Mouse (Mus musculus) limb, embryonic 14.5 days (tissue): ENCODE results near the gene Heatr4. TPM values are rescaled to one million over a fixed set of nuclear protein-coding genes. Genes with fewer than 3 reads are reported as not detected.
"Not testable (repeated sequence)": the region's sequence is repeated elsewhere in the genome, so short reads cannot be mapped to it uniquely, and the experiment has no call there.

Source experiments
- ATAC-seq: fragments of 200-750 bp; cut with Nextera tagmentation; 2 replicates; pipeline ENCODE4 v1.8.0; 2017; ENCODE audit warnings: low read depth, moderate number of reproducible peaks, moderate TSS enrichment; ENCODE audit not compliant: low FRiP score
- DNase-seq: peaks from one replicate; pipeline ENCODE4 v3.0.0-alpha.2; 2015; ENCODE audit warnings: low spot score
- H3K27ac ChIP-seq: fragments of 300-500 bp; sonication (generic); replicated peaks from 2 replicates; pipeline ENCODE4 v1.5.1; 2014; ENCODE audit warnings: low read depth, mild to moderate bottlenecking, low read length, moderate library complexity, mixed read lengths
- H3K27me3 ChIP-seq: fragments of 300-500 bp; sonication (generic); 2 replicates; pipeline ENCODE4 v1.6.1; 2014; ENCODE audit warnings: low read length, mixed read lengths; ENCODE audit not compliant: control insufficient read depth, insufficient read depth
- H3K36me3 ChIP-seq: fragments of 300-500 bp; sonication (generic); 2 replicates; pipeline ENCODE4 v1.6.1; 2014; ENCODE audit warnings: mild to moderate bottlenecking, low read length, moderate library complexity, mixed read lengths; ENCODE audit not compliant: control insufficient read depth, insufficient read depth
- H3K4me1 ChIP-seq: fragments of 300-500 bp; sonication (generic); 2 replicates; pipeline ENCODE4 v1.6.1; 2014; ENCODE audit warnings: antibody characterized with exemption, low read length, mixed read lengths; ENCODE audit not compliant: control insufficient read depth, insufficient read depth
- H3K4me2 ChIP-seq: fragments of 300-500 bp; sonication (generic); replicated peaks from 2 replicates; pipeline ENCODE4 v1.6.1; 2014; ENCODE audit warnings: low read depth, mild to moderate bottlenecking, low read length, moderate library complexity; ENCODE audit not compliant: severe bottlenecking
- H3K4me3 ChIP-seq: fragments of 300-500 bp; sonication (generic); replicated peaks from 2 replicates; pipeline ENCODE4 v1.5.1; 2014; ENCODE audit warnings: low read length
- H3K9ac ChIP-seq: fragments of 300-500 bp; sonication (generic); 2 replicates; pipeline ENCODE4 v1.6.1; 2014; ENCODE audit warnings: mild to moderate bottlenecking, low read depth, low read length, moderate library complexity; ENCODE audit not compliant: severe bottlenecking
- H3K9me3 ChIP-seq: fragments of 300-500 bp; sonication (generic); 2 replicates; pipeline ENCODE4 v1.6.1; 2016; ENCODE audit warnings: low read length; ENCODE audit not compliant: control insufficient read depth
- POLR2A ChIP-seq: fragments of 200-500 bp; IDR thresholded peaks from 2 replicates; pipeline ENCODE4 v1.8.0; 2012; ENCODE audit warnings: inconsistent platforms, mild to moderate bottlenecking, moderate library complexity, borderline replicate concordance; ENCODE audit not compliant: insufficient read depth, insufficient read length; ENCODE audit errors: extremely low read depth
- WGBS: fragments of 180-500 bp; shearing (Covaris S2); extraction: QIAGEN DNeasy Blood & Tissue Kit; methylation state at CpG from one replicate; pipeline ENCODE4 v1.1.7; 2014; 5-methylcytosine and 5-hydroxymethylcytosine counted together
- polyA plus RNA-seq, 2 experiments: library from polyadenylated mRNA; depleted of rRNA in 1 of 2; stranded (reverse) in 1 of 2; unstranded in 1 of 2; fragments of >200 nt; fragmentation: Nextera tagmentation in 1 of 2; extraction: Ambion mirVana in 1 of 2; gene quantifications; 2 replicates each; pipeline versions ENCODE4 v1.2.1 to v1.2.3; 2012 to 2014

Heatr4 gene
- polyA plus RNA-seq, 2 experiments, result 0.03 TPM; not detected in 1

DNA sequence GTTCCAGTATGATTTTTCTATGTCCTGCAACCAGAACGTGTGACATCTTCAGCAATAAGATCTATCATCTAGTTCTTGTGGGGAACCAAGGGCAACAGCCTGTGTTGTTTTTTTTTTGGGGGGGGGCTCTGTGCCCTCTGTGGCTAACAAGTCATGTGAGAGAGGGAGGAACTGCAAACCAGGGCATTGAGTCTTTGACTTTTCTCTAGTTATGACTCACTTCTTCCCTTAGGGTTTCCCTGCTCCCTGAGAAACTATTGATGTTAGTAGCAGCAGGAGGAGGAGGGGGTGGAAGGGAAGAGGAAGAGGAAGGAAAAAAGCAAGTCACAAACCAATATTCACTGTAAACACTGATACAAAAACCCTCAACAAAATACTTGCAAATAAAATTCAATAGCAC is 19.2 kb upstream of the Heatr4 start:
- H3K4me1 ChIP-seq, result 0 out of 2 replicates have a peak, but pooled peaks cover 4% of the 10 kb centered on the region
- H3K9me3 ChIP-seq, result peaks cover 9% of the 10 kb centered on the region
- no peaks in the 10 kb centered on the region for H3K27me3 ChIP-seq
- no peak for TF ChIP-seq POLR2A
- ATAC-seq, result no peak
- H3K36me3 ChIP-seq, result no peaks in the 10 kb centered on the region
- WGBS, result 89% methylated on average over 1 of the region's 1 CpGs
- DNase-seq, result no peak
- no peak overlapping the region for H3K4me2 ChIP-seq
- no peak overlapping the region for H3K4me3 ChIP-seq
- no peak overlapping the region for H3K9ac ChIP-seq
- H3K27ac ChIP-seq, result no peak overlapping the region

DNA sequence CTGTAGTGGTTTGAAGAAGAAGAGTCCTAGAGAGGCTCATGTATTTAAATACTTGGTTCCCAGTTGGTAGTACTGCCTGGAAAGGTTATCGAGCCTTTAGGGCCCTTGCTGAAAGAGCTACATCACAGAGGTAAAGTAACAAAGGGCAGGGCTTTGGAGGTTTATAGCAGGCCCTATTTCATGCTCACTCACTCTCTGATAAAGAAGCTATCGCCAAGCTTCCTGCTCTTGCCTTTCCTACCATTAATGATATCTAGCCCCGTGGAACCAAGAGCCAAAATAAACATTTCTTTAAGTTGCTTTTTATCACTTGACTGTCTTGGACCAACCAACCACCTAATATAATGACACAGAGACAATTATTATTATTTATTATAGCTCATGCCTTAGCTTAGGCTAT is 15.8 kb upstream of the Heatr4 start:
- no peak for TF ChIP-seq POLR2A
- no peak overlapping the region for H3K9ac ChIP-seq
- H3K4me1 ChIP-seq, result no peaks in the 10 kb centered on the region
- H3K4me2 ChIP-seq, result no peak overlapping the region
- no peak for ATAC-seq
- no peaks in the 10 kb centered on the region for H3K27me3 ChIP-seq
- no peak for DNase-seq
- no peaks in the 10 kb centered on the region for H3K36me3 ChIP-seq
- H3K27ac ChIP-seq, result no peak overlapping the region
- H3K9me3 ChIP-seq, result peaks cover 9% of the 10 kb centered on the region
- no peak overlapping the region for H3K4me3 ChIP-seq
- WGBS, result 79% methylated on average over 3 of the region's 3 CpGs

DNA sequence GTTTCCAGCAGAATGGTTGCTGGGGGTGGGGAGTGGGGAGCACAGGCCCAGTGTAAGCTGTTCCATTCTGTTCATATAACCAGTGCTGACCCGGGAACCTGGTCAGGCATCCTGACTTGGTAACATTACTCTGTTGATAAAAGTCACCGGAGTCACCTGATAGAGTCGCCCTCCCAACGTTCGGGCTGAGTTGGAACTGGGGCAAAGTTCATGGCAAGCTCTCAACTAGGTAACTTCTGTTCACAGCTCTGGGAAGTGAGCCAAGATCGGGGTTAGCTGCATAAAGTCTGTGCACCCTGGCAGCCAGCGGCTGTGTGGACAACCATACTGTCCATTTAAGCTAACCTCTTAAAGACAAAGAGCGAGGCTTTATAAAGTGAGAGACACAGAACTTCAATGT is 14.6 kb upstream of the Heatr4 start:
- H3K4me3 ChIP-seq, H3K4me1 ChIP-seq, DNase-seq, H3K27ac ChIP-seq, H3K4me2 ChIP-seq, H3K9me3 ChIP-seq, H3K36me3 ChIP-seq, H3K9ac ChIP-seq, H3K27me3 ChIP-seq, ATAC-seq: not testable (repeated sequence)
- WGBS, result 58% methylated on average over 8 of the region's 8 CpGs

DNA sequence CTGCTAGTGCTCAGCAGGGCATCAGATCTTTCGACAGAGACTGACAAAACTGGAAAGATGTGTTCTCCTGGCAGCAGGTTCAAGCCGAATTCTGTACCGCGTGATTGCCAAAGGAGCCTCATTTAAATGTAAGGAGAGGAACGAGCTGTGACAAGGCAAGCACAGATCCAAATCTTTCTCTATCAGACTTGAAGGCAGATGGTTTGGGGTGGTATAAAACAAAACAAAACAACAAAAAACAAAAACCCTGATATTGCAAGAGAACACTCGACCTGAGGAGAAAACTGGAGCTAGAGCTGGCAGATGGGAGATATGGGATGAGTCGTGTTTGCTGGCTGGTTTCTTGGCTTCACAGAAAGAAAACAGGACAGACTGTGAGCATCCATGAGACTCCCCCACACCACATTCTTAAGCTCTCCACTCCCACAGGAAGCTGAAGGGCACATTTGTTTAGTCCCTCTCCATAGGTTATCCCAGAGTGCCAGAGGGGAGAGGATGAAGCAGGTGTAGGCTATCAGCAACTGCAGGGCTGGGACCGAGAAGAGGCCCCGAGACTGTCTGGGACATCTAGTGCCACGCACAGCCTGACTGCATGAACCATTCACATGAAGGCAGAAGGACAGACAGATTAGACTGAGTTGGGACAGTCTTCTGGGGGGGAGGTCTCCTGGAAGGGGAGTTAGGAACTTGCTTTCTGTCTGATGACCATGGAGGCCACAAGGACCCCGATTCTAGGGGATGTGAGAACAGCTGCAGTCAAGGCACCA is 13.9 kb upstream of the Heatr4 start:
- Histone ChIP-seq H3K4me2 (no peak overlapping the region), H3K27ac (no peak overlapping the region), H3K4me1 (no peaks in the 10 kb centered on the region), H3K4me3 (no peak overlapping the region), H3K27me3 (no peaks in the 10 kb centered on the region), H3K9ac (no peak overlapping the region), H3K9me3 (peaks cover 9% of the 10 kb centered on the region), H3K36me3 (peaks cover 2% of the 10 kb centered on the region; the same call in 1 of the 2 replicates)
- ATAC-seq (no peak), DNase-seq (peak; percentile 44)
- 61% methylated on average over 11 of the region's 11 CpGs for WGBS
- no peak for TF ChIP-seq POLR2A

DNA sequence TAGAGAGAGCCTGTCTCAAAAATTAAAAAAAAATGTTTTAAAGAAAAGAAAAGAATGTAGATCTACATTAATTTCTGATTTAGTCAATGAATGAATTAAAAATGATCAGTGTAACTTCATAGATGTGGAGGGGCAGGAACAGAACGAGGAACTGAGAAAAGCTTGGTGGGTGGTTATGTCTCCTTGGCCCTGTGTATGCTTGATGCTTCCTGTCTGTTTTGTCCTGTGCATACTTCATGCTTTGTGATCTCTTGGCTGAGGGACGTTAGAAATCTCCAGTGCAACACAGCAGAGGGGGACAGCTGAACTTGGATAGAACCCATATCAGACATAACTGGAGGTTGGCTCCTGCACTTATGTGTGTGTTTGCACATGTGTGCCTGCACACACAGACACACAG is 12.6 kb upstream of the Heatr4 start:
- no peaks in the 10 kb centered on the region for H3K27me3 ChIP-seq
- peaks cover 7% of the 10 kb centered on the region for H3K9me3 ChIP-seq
- peaks cover 2% of the 10 kb centered on the region; the same call in 1 of the 2 replicates for H3K36me3 ChIP-seq
- no peak for ATAC-seq
- H3K9ac ChIP-seq, result no peak overlapping the region
- no peak for TF ChIP-seq POLR2A
- no peaks in the 10 kb centered on the region for H3K4me1 ChIP-seq
- H3K4me2 ChIP-seq, result no peak overlapping the region
- no peak overlapping the region for H3K27ac ChIP-seq
- H3K4me3 ChIP-seq, result no peak overlapping the region
- WGBS, result 69% methylated on average over 2 of the region's 2 CpGs
- no peak for DNase-seq
